Mouse (Mus musculus) embryonic facial prominence, embryonic 13.5 days (tissue): ENCODE measurements around the gene Cd81. TPM values are rescaled to one million over a fixed set of nuclear protein-coding genes. Genes with fewer than 3 reads are reported as not detected.

Source experiments
- ATAC-seq: fragments of 200-750 bp; cut with Nextera tagmentation; 2 replicates; pipeline ENCODE4 v1.8.0; 2017; ENCODE audit warnings: low read depth; ENCODE audit not compliant: insufficient number of reproducible peaks, insufficient read depth, low FRiP score, low TSS enrichment
- H3K27ac ChIP-seq: fragments of 300-500 bp; sonication (generic); 2 replicates; pipeline ENCODE4 v1.5.1; 2015; ENCODE audit warnings: moderate library complexity, mild to moderate bottlenecking, inconsistent platforms
- H3K27me3 ChIP-seq: fragments of 300-500 bp; sonication (generic); 2 replicates; pipeline ENCODE4 v1.6.1; 2015; ENCODE audit warnings: mild to moderate bottlenecking, inconsistent platforms
- H3K36me3 ChIP-seq: fragments of 300-500 bp; sonication (generic); 2 replicates; pipeline ENCODE4 v1.6.1; 2015; ENCODE audit warnings: mild to moderate bottlenecking, inconsistent platforms
- H3K4me1 ChIP-seq: fragments of 300-500 bp; sonication (generic); 2 replicates; pipeline ENCODE4 v1.6.1; 2015; ENCODE audit warnings: inconsistent platforms
- H3K4me2 ChIP-seq: fragments of 300-500 bp; sonication (generic); 2 replicates; pipeline ENCODE4 v1.6.1; 2015; ENCODE audit warnings: moderate library complexity, mild to moderate bottlenecking, inconsistent platforms
- H3K4me3 ChIP-seq: fragments of 300-500 bp; sonication (generic); 2 replicates; pipeline ENCODE4 v1.5.1; 2015; ENCODE audit warnings: mild to moderate bottlenecking, inconsistent platforms
- H3K9ac ChIP-seq: fragments of 300-500 bp; sonication (generic); 2 replicates; pipeline ENCODE4 v1.6.1; 2015; ENCODE audit warnings: mild to moderate bottlenecking, inconsistent platforms
- H3K9me3 ChIP-seq: fragments of 300-500 bp; sonication (generic); 2 replicates; pipeline ENCODE4 v1.6.1; 2016; ENCODE audit warnings: inconsistent platforms
- WGBS: fragments of 180-500 bp; shearing (Covaris S2); methylation state at CpG from one replicate; pipeline ENCODE4 v1.1.7; 2015; ENCODE audit warnings: mixed read lengths; 5-methylcytosine and 5-hydroxymethylcytosine counted together
- polyA plus RNA-seq: library from polyadenylated mRNA; unstranded; fragments of >200 nt; fragmentation: Nextera tagmentation; extraction: Ambion mirVana; gene quantifications from 2 replicates; pipeline ENCODE4 v1.2.1, GENCODE M21; 2015

The Cd81 gene
- polyA plus RNA-seq, 1 experiment from 2014 or later: 407 TPM

GRCm38 (mm10) chr7:143083708-143084107 is 31.2 kb downstream of the Cd81 start:
- peaks cover 13% of the 10 kb centered on the region for H3K4me1 ChIP-seq
- no peaks in the 10 kb centered on the region for H3K9me3 ChIP-seq
- H3K27ac ChIP-seq: no peak overlapping the region
- H3K36me3 ChIP-seq: no peaks in the 10 kb centered on the region; the same call in 1 of the 2 replicates
- H3K27me3 ChIP-seq: no peaks in the 10 kb centered on the region
- 80% methylated on average over 2 of the region's 2 CpGs for WGBS
- no peak overlapping the region for H3K4me2 ChIP-seq
- no peak for ATAC-seq
- no peak overlapping the region for H3K9ac ChIP-seq
- H3K4me3 ChIP-seq: no peak overlapping the region

- H3K4me2 ChIP-seq: peak overlapping the region; percentile 50
- H3K36me3 ChIP-seq: no peaks in the 10 kb centered on the region
- peak overlapping the region; percentile 60 for H3K9ac ChIP-seq
- H3K4me3 ChIP-seq: peak overlapping the region; percentile 24
- peaks cover 13% of the 10 kb centered on the region for H3K4me1 ChIP-seq
- no peak for ATAC-seq
- 53% methylated on average over 2 of the region's 2 CpGs for WGBS
- no peaks in the 10 kb centered on the region for H3K9me3 ChIP-seq
- H3K27ac ChIP-seq: peak overlapping the region; percentile 91
- no peaks in the 10 kb centered on the region for H3K27me3 ChIP-seq
Measured at GRCm38 (mm10) chr7:143086366-143086765, 33.8 kb downstream of the Cd81 start.

GRCm38 (mm10) chr7:143087070-143087579 is 34.6 kb downstream of the Cd81 start:
- ATAC-seq: peak; percentile 93
- peaks cover 13% of the 10 kb centered on the region for H3K4me1 ChIP-seq
- peak overlapping the region; percentile 24 for H3K4me3 ChIP-seq
- peak overlapping the region; percentile 60 for H3K9ac ChIP-seq
- H3K36me3 ChIP-seq: no peaks in the 10 kb centered on the region
- H3K27ac ChIP-seq: peak overlapping the region; percentile 91
- H3K27me3 ChIP-seq: no peaks in the 10 kb centered on the region
- H3K4me2 ChIP-seq: peak overlapping the region; percentile 50
- H3K9me3 ChIP-seq: no peaks in the 10 kb centered on the region
- WGBS: 24% methylated on average over 4 of the region's 4 CpGs

- Histone ChIP-seq H3K27me3 (no peaks in the 10 kb centered on the region), H3K9me3 (no peaks in the 10 kb centered on the region), H3K9ac (0 out of 2 replicates have a peak overlapping the region, but pooled peaks have one; percentile 11), H3K4me3 (no peak overlapping the region), H3K27ac (no peak overlapping the region), H3K36me3 (no peaks in the 10 kb centered on the region), H3K4me2 (no peak overlapping the region), H3K4me1 (peaks cover 10% of the 10 kb centered on the region)
- WGBS: 76% methylated on average over 3 of the region's 3 CpGs
- no peak for ATAC-seq
Measured at GRCm38 (mm10) chr7:143093847-143094246, 41.3 kb downstream of the Cd81 start.

GRCm38 (mm10) chr7:143094592-143095553 is 42.3 kb downstream of the Cd81 start, which contains the start of gene Trpm5:
Gene Trpm5, minus strand, starts transcription at chr7:143094642.
- H3K4me1 ChIP-seq: peaks cover 10% of the 10 kb centered on the region
- H3K9ac ChIP-seq: 0 out of 2 replicates have a peak within 1 kb of the TSS, but pooled peaks have one; percentile 16
- H3K4me2 ChIP-seq: no peak within 1 kb of the TSS
- ATAC-seq: no peak
- H3K27me3 ChIP-seq: no peaks in the 10 kb centered on the region
- no peak within 1 kb of the TSS for H3K4me3 ChIP-seq
- WGBS: 34% methylated on average over 10 of the region's 10 CpGs
- H3K36me3 ChIP-seq: no peaks in the 10 kb centered on the region
- no peaks in the 10 kb centered on the region for H3K9me3 ChIP-seq
- H3K27ac ChIP-seq: no peak within 1 kb of the TSS

- no peaks in the 10 kb centered on the region for H3K36me3 ChIP-seq
- ATAC-seq: no peak
- peaks cover 17% of the 10 kb centered on the region for H3K4me1 ChIP-seq
- no peak overlapping the region for H3K4me3 ChIP-seq
- H3K27ac ChIP-seq: no peak overlapping the region
- H3K9me3 ChIP-seq: no peaks in the 10 kb centered on the region
- H3K9ac ChIP-seq: no peak overlapping the region
- H3K4me2 ChIP-seq: no peak overlapping the region
- WGBS: 52% methylated on average over 1 of the region's 1 CpGs
- H3K27me3 ChIP-seq: peaks cover 4% of the 10 kb centered on the region; the same call in 1 of the 2 replicates
Measured at GRCm38 (mm10) chr7:143095554-143095907, 43.0 kb downstream of the Cd81 start.

- ATAC-seq: no peak
- H3K27ac ChIP-seq: no peak overlapping the region
Measured at GRCm38 (mm10) chr7:143100759-143101158, 48.2 kb downstream of the Cd81 start.

GRCm38 (mm10) chr7:143105258-143105897 is 52.8 kb downstream of the Cd81 start:
- Histone ChIP-seq H3K36me3 (no peaks in the 10 kb centered on the region), H3K9ac (no peak overlapping the region), H3K4me3 (no peak overlapping the region), H3K4me2 (no peak overlapping the region), H3K4me1 (peaks cover 18% of the 10 kb centered on the region), H3K27ac (no peak overlapping the region), H3K27me3 (peaks cover 73% of the 10 kb centered on the region), H3K9me3 (no peaks in the 10 kb centered on the region)
- 60% methylated on average over 11 of the region's 11 CpGs for WGBS
- ATAC-seq: no peak

More at GRCm38 (mm10) chr7:143100759-143101158, 48.2 kb downstream of the Cd81 start:
- Histone ChIP-seq H3K36me3 (no peaks in the 10 kb centered on the region), H3K27me3 (peaks cover 31% of the 10 kb centered on the region), H3K4me2 (no peak overlapping the region), H3K4me3 (no peak overlapping the region), H3K9ac (no peak overlapping the region), H3K9me3 (no peaks in the 10 kb centered on the region), H3K4me1 (peaks cover 12% of the 10 kb centered on the region; the same call in 1 of the 2 replicates)
- WGBS: 42% methylated on average over 4 of the region's 4 CpGs

- Histone ChIP-seq H3K27ac (no peak within 1 kb of the TSS), H3K4me2 (peak within 1 kb of the TSS; percentile 78), H3K36me3 (no peaks in the 10 kb centered on the region), H3K9me3 (no peaks in the 10 kb centered on the region), H3K27me3 (peaks cover 76% of the 10 kb centered on the region), H3K9ac (peak within 1 kb of the TSS; percentile 37; the same call in 1 of the 2 replicates), H3K4me3 (peak within 1 kb of the TSS; percentile 44), H3K4me1 (peaks cover 11% of the 10 kb centered on the region)
- no peak for ATAC-seq
- WGBS: 64% methylated on average over 4 of the region's 4 CpGs
Measured at GRCm38 (mm10) chr7:143106062-143106461, 53.5 kb downstream of the Cd81 start, which contains the start of gene Kcnq1. Gene Kcnq1, plus strand, starts transcription at chr7:143106362.

GRCm38 (mm10) chr7:143106672-143107465 is 54.3 kb downstream of the Cd81 start:
- H3K9me3 ChIP-seq: no peaks in the 10 kb centered on the region
- H3K27ac ChIP-seq: no peak overlapping the region
- no peaks in the 10 kb centered on the region for H3K36me3 ChIP-seq
- H3K4me2 ChIP-seq: peak overlapping the region; percentile 78
- WGBS: 6% methylated on average over 53 of the region's 57 CpGs
- H3K9ac ChIP-seq: peak overlapping the region; percentile 37
- no peak for ATAC-seq
- peaks cover 11% of the 10 kb centered on the region for H3K4me1 ChIP-seq
- peak overlapping the region; percentile 44 for H3K4me3 ChIP-seq
- H3K27me3 ChIP-seq: peaks cover 79% of the 10 kb centered on the region

- peaks cover 74% of the 10 kb centered on the region for H3K27me3 ChIP-seq
Measured at GRCm38 (mm10) chr7:143108200-143108599, 55.7 kb downstream of the Cd81 start.

More at GRCm38 (mm10) chr7:143108200-143108599, 55.7 kb downstream of the Cd81 start:
- Histone ChIP-seq H3K36me3 (no peaks in the 10 kb centered on the region), H3K4me2 (no peak overlapping the region), H3K9ac (no peak overlapping the region), H3K4me1 (peaks cover 11% of the 10 kb centered on the region), H3K27ac (no peak overlapping the region), H3K9me3 (no peaks in the 10 kb centered on the region), H3K4me3 (no peak overlapping the region)
- 46% methylated on average over 5 of the region's 5 CpGs for WGBS
- ATAC-seq: no peak
